Mouse (Mus musculus) liver, postnatal 0 days (tissue): ENCODE data around the gene Bag6.

Experiments used
- CTCF ChIP-seq: sonication (generic); IDR thresholded peaks from 2 replicates; pipeline ENCODE4 v1.5.1; 2016; ENCODE audit warnings: antibody characterized with exemption, low read depth
- EP300 ChIP-seq: IDR thresholded peaks from 2 replicates; pipeline ENCODE4 v1.6.1; 2016; ENCODE audit warnings: antibody characterized with exemption, low read depth, mild to moderate bottlenecking

- TF ChIP-seq CTCF: no peak
- TF ChIP-seq EP300: no peak
Measured at GRCm38 (mm10) chr17:35189186-35189585, 54.2 kb downstream of the Bag6 start.
